Mouse (Mus musculus) kidney, embryonic 14.5 days (tissue): Measurements from ENCODE around the gene Cox20. TPM values are rescaled to one million over a fixed set of nuclear protein-coding genes. Genes with fewer than 3 reads are reported as not detected.

Experiments used
- ATAC-seq: fragments of 200-750 bp; cut with Nextera tagmentation; 2 replicates; pipeline ENCODE4 v1.8.0; 2017; ENCODE audit warnings: moderate number of reproducible peaks, mild to moderate bottlenecking, moderate TSS enrichment, moderate library complexity; ENCODE audit not compliant: low FRiP score, low TSS enrichment
- H3K27ac ChIP-seq: fragments of 300-500 bp; sonication (generic); 2 replicates; pipeline ENCODE4 v1.5.1; 2014; ENCODE audit warnings: low read depth, mild to moderate bottlenecking, low read length, moderate library complexity, mixed read lengths
- H3K27me3 ChIP-seq: fragments of 300-500 bp; sonication (generic); 2 replicates; pipeline ENCODE4 v1.6.1; 2014; ENCODE audit warnings: mild to moderate bottlenecking, low read length; ENCODE audit not compliant: control insufficient read depth, insufficient read depth
- H3K36me3 ChIP-seq: fragments of 300-500 bp; sonication (generic); 2 replicates; pipeline ENCODE4 v1.6.1; 2014; ENCODE audit warnings: low read length, mixed read lengths; ENCODE audit not compliant: control insufficient read depth, insufficient read depth
- H3K4me1 ChIP-seq: fragments of 300-500 bp; sonication (generic); 2 replicates; pipeline ENCODE4 v1.6.1; 2014; ENCODE audit warnings: low read length, mixed read lengths; ENCODE audit not compliant: control insufficient read depth, insufficient read depth
- H3K4me2 ChIP-seq: fragments of 300-500 bp; sonication (generic); replicated peaks from 2 replicates; pipeline ENCODE4 v1.6.1; 2014; ENCODE audit warnings: low read depth, mild to moderate bottlenecking, low read length
- H3K4me3 ChIP-seq: fragments of 300-500 bp; sonication (generic); 2 replicates; pipeline ENCODE4 v1.5.1; 2014; ENCODE audit warnings: mild to moderate bottlenecking, low read length
- H3K9ac ChIP-seq: fragments of 300-500 bp; sonication (generic); 2 replicates; pipeline ENCODE4 v1.6.1; 2014; ENCODE audit warnings: low read depth, mild to moderate bottlenecking, low read length, moderate library complexity
- H3K9me3 ChIP-seq: fragments of 300-500 bp; sonication (generic); 2 replicates; pipeline ENCODE4 v1.6.1; 2016; ENCODE audit warnings: low read length; ENCODE audit not compliant: control insufficient read depth
- WGBS: fragments of 180-500 bp; shearing (Covaris S2); extraction: QIAGEN DNeasy Blood & Tissue Kit; methylation state at CpG from one replicate; pipeline ENCODE4 v1.1.7; 2014; 5-methylcytosine and 5-hydroxymethylcytosine counted together
- polyA plus RNA-seq: library from polyadenylated mRNA; unstranded; fragments of >200 nt; fragmentation: Nextera tagmentation; extraction: Ambion mirVana; gene quantifications from 2 replicates; pipeline ENCODE4 v1.2.1, GENCODE M21; 2014

Cox20 gene
- polyA plus RNA-seq, 1 experiment from 2014 or later: 121 TPM

- Histone ChIP-seq H3K27me3 (no peaks in the 10 kb centered on the region), H3K27ac (no peak overlapping the region), H3K4me1 (no peaks in the 10 kb centered on the region), H3K4me3 (no peak overlapping the region), H3K36me3 (peaks cover 91% of the 10 kb centered on the region), H3K9ac (no peak overlapping the region), H3K9me3 (no peaks in the 10 kb centered on the region), H3K4me2 (no peak overlapping the region)
- 81% methylated on average over 1 of the region's 1 CpGs for WGBS
- ATAC-seq: no peak
Measured at GRCm38 (mm10) chr1:178326950-178327349, 8.0 kb downstream of the Cox20 start.

- Histone ChIP-seq H3K9me3 (no peaks in the 10 kb centered on the region), H3K9ac (no peak overlapping the region), H3K4me2 (no peak overlapping the region), H3K4me3 (no peak overlapping the region), H3K4me1 (peaks cover 2% of the 10 kb centered on the region), H3K27ac (no peak overlapping the region), H3K27me3 (no peaks in the 10 kb centered on the region), H3K36me3 (peaks cover 91% of the 10 kb centered on the region)
- 84% methylated on average over 5 of the region's 5 CpGs for WGBS
- no peak for ATAC-seq
Measured at GRCm38 (mm10) chr1:178329017-178329416, 10.1 kb downstream of the Cox20 start.

DNA sequence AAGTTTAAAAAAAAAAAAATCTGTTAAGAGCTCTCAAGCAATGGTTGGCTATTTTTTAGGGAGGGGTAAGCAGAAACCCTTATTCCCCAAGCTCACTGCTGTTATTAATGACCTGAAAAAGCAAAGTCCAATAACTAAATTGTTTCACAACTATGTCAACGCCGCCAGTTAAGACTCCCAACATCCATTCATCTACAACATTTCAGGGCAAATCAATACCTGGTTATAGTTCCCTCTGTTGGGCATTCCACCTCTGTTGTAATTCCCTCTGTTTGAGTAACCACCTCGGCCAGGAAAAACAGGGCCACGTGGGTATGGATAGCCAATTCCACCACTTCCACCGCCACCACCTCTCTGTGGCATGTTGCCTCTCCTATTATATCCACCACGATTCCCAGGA lies 11.0 kb downstream of the Cox20 start:
- no peak for ATAC-seq
- Histone ChIP-seq H3K4me1 (peaks cover 5% of the 10 kb centered on the region), H3K9me3 (no peaks in the 10 kb centered on the region), H3K36me3 (peaks cover 91% of the 10 kb centered on the region), H3K4me3 (no peak overlapping the region), H3K27me3 (no peaks in the 10 kb centered on the region), H3K27ac (no peak overlapping the region), H3K9ac (no peak overlapping the region), H3K4me2 (no peak overlapping the region)
- 78% methylated on average over 6 of the region's 6 CpGs for WGBS

- peak overlapping the region; percentile 88 for H3K4me2 ChIP-seq
- no peak for ATAC-seq
- H3K27me3 ChIP-seq: no peaks in the 10 kb centered on the region
- peaks cover 45% of the 10 kb centered on the region for H3K36me3 ChIP-seq
- peak overlapping the region; percentile 100 for H3K4me3 ChIP-seq
- peaks cover 5% of the 10 kb centered on the region for H3K4me1 ChIP-seq
- peak overlapping the region; percentile 99 for H3K27ac ChIP-seq
- H3K9ac ChIP-seq: peak overlapping the region; percentile 100
- WGBS: under 1% methylated on average over 16 of the region's 16 CpGs
- no peaks in the 10 kb centered on the region for H3K9me3 ChIP-seq
Measured at GRCm38 (mm10) chr1:178335860-178336261, 16.9 kb downstream of the Cox20 start.

DNA sequence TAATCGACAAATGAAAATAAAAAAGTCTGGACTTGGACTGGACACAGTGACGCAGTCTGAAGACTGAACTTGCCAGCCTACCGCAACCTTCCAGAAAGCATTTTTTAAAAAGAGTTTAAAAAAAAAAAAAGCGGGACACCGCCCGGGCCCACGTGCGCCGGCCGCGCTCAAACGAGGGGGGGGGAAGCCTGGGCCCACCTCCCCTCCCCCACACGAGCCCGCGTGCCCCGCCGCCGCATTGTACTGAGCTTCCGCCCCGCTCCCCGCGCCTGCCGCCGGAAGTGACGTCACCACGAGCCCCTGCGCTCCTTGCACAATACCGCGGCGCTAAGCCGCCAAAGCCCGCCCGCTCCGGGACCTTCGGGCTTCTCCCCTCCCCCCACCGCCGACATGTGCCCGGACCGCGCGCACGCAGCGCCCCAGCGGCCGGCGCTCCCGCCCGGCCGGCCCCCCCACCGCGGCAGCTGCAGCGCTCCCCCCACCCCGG lies 17.4 kb downstream of the Cox20 start:
- H3K4me1 ChIP-seq: peaks cover 5% of the 10 kb centered on the region
- H3K27me3 ChIP-seq: no peaks in the 10 kb centered on the region
- H3K4me3 ChIP-seq: peak overlapping the region; percentile 100
- peaks cover 40% of the 10 kb centered on the region for H3K36me3 ChIP-seq
- H3K9ac ChIP-seq: peak overlapping the region; percentile 100
- peak overlapping the region; percentile 99 for H3K27ac ChIP-seq
- under 1% methylated on average over 38 of the region's 53 CpGs for WGBS
- peak overlapping the region; percentile 88 for H3K4me2 ChIP-seq
- H3K9me3 ChIP-seq: no peaks in the 10 kb centered on the region
- ATAC-seq: peak; percentile 91

GRCm38 (mm10) chr1:178336777-178337481 lies 18.0 kb downstream of the Cox20 start:
- no peaks in the 10 kb centered on the region for H3K27me3 ChIP-seq
- H3K9me3 ChIP-seq: no peaks in the 10 kb centered on the region
- H3K9ac ChIP-seq: peak overlapping the region; percentile 100
- under 1% methylated on average over 71 of the region's 89 CpGs for WGBS
- H3K4me3 ChIP-seq: peak overlapping the region; percentile 100
- H3K4me1 ChIP-seq: peaks cover 5% of the 10 kb centered on the region
- H3K27ac ChIP-seq: peak overlapping the region; percentile 99
- H3K36me3 ChIP-seq: peaks cover 34% of the 10 kb centered on the region
- ATAC-seq: peak; percentile 66
- peak overlapping the region; percentile 15 for H3K4me2 ChIP-seq

DNA sequence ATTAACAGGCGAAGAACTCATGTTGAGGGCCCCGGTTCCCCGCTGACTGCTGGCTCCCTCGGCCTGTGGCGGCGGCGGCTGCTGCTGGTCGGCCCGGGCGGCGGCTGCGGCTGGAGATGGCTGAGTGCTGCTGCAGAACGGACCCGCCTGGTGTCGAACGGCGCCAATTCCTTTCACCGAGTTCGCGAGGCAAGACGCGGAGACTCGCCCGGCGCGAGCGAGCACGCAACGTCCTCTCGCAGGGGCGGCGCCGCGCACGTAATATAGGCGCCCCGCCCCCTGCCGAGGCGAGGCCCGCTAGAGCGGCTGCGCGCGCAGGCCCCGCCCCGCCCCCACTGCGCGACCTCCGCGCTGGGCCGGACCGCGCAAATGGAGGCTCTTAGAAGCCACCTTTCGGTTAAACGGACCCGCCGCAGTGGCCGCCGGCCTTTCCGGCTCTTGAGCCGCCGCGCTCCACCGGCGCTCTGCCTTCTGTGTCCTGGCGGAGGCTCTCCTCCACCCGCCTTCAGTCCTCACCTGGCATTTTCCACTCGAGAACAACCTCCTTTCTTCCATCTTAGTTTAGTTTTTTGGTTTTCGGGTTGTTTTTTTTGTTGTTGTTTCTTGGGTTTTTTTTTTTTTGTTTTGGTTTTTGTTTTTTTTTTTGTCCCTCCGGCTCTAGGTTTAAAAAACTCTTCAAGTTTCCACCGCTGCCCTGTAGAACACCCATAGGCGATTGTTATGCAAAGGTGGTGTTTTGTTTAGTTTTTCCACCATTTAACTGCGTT lies 18.8 kb downstream of the Cox20 start, which contains the start of gene Hnrnpu:
TSS of gene Hnrnpu (minus strand) at position 247 of the 767 bp plus-strand sequence.
- Histone ChIP-seq H3K27me3 (no peaks in the 10 kb centered on the region), H3K36me3 (peaks cover 26% of the 10 kb centered on the region), H3K4me1 (peaks cover 5% of the 10 kb centered on the region), H3K27ac (peak within 1 kb of the TSS; percentile 99), H3K4me3 (peak within 1 kb of the TSS; percentile 100), H3K9me3 (no peaks in the 10 kb centered on the region), H3K9ac (peak within 1 kb of the TSS; percentile 100), H3K4me2 (peak within 1 kb of the TSS; percentile 51)
- peak; percentile 93 for ATAC-seq
- WGBS: under 1% methylated on average over 72 of the region's 73 CpGs

DNA sequence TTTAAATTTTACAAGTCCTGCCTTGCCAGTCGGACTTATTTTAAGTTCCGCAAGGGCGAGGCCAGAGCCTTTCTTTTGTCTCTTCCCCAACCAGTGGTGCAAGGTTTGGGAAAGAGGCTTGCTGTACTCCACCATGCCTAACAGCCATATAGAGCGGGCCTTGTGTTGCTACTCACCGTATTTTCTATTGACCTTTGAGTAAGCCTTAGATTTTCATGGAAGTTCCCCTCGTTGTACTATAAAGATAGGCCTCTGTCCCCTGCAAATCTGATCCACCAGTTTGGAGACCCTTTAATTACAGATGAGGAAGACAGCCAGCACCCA lies 19.4 kb downstream of the Cox20 start:
- H3K9ac ChIP-seq: peak overlapping the region; percentile 100
- H3K9me3 ChIP-seq: no peaks in the 10 kb centered on the region
- WGBS: 4% methylated on average over 6 of the region's 6 CpGs
- ATAC-seq: no peak
- H3K27me3 ChIP-seq: no peaks in the 10 kb centered on the region
- H3K4me3 ChIP-seq: peak overlapping the region; percentile 100
- peaks cover 5% of the 10 kb centered on the region for H3K4me1 ChIP-seq
- peak overlapping the region; percentile 51 for H3K4me2 ChIP-seq
- peak overlapping the region; percentile 99 for H3K27ac ChIP-seq
- peaks cover 20% of the 10 kb centered on the region for H3K36me3 ChIP-seq

GRCm38 (mm10) chr1:178340213-178340612 lies 21.3 kb downstream of the Cox20 start:
- no peaks in the 10 kb centered on the region for H3K9me3 ChIP-seq
- H3K27ac ChIP-seq: no peak overlapping the region
- WGBS: 92% methylated on average over 2 of the region's 2 CpGs
- no peaks in the 10 kb centered on the region for H3K27me3 ChIP-seq
- H3K4me3 ChIP-seq: no peak overlapping the region
- H3K4me1 ChIP-seq: no peaks in the 10 kb centered on the region
- no peak overlapping the region for H3K4me2 ChIP-seq
- no peak for ATAC-seq
- H3K9ac ChIP-seq: no peak overlapping the region
- H3K36me3 ChIP-seq: peaks cover 4% of the 10 kb centered on the region
